Mouse (Mus musculus): ENCODE measurements around the gene Btn2a2. TPM values are rescaled to one million over a fixed set of nuclear protein-coding genes. Genes with fewer than 3 reads are reported as not detected.

Btn2a2 gene
- polyA plus RNA-seq, 1 experiment from 2014 or later, result 0.07 TPM

GRCm38 (mm10) chr13:23428166-23428993 is 60.3 kb downstream of the Btn2a2 start:
- no peak overlapping the region for H3K4me2 ChIP-seq (replicated peaks; ENCODE audit: low read depth, low read length)
- peaks cover 3% of the 10 kb centered on the region; the same call in 1 of the 2 replicates for H3K4me1 ChIP-seq (ENCODE audit: insufficient read depth, low read depth, low read length)
- WGBS, result 65% methylated on average over 16 of the region's 16 CpGs
- H3K36me3 ChIP-seq (ENCODE audit: insufficient read depth, low read length), result no peaks in the 10 kb centered on the region
- H3K27me3 ChIP-seq (replicated peaks; ENCODE audit: insufficient read depth, low read length), result no peaks in the 10 kb centered on the region
- ATAC-seq (no peak), DNase-seq (ENCODE audit: low spot score) (no peak)
- H3K9ac ChIP-seq (replicated peaks; ENCODE audit: low read depth), result no peak overlapping the region
- TF ChIP-seq CTCF (IDR thresholded peaks at IDR 0.05) (no peak), EP300 (IDR thresholded peaks at IDR 0.05) (no peak)
- no peaks in the 10 kb centered on the region for H3K9me3 ChIP-seq (ENCODE audit: low read length)
- no peak overlapping the region for H3K4me3 ChIP-seq (ENCODE audit: low read depth, low read length)
- H3K27ac ChIP-seq (ENCODE audit: low read length), result no peak overlapping the region

Small RNA genes lying within 50 kb of the gene (microRNA-seq; reads per million reads assigned to microRNA genes)
- not detected for gene Gm44297
- not detected for gene n-TStga1

Other genes with a start within 250 kb of the Btn2a2 start
- gene Vmn1r223, start 241.7 kb downstream of the Btn2a2 start, polyA plus RNA-seq (2015; fragmentation: Nextera tagmentation; extraction: Ambion mirVana), result not detected in 2 replicates
- gene Zfp322a, start 119.6 kb downstream of the Btn2a2 start, polyA plus RNA-seq (2015; fragmentation: Nextera tagmentation; extraction: Ambion mirVana), result 27.1 and 30.9 TPM in 2 replicates
- gene Abt1, start 65.0 kb downstream of the Btn2a2 start, polyA plus RNA-seq (2015; fragmentation: Nextera tagmentation; extraction: Ambion mirVana), result 8.4 and 8.7 TPM in 2 replicates
- gene Btn1a1, start 23.0 kb downstream of the Btn2a2 start, polyA plus RNA-seq (2015; fragmentation: Nextera tagmentation; extraction: Ambion mirVana), result 0.14 and 0.21 TPM in 2 replicates
- gene Hist1h4h, start 42.2 kb upstream of the Btn2a2 start, polyA plus RNA-seq (2015; fragmentation: Nextera tagmentation; extraction: Ambion mirVana), result 5.5 and 7.0 TPM in 2 replicates
- gene Hist1h2af, start 45.0 kb upstream of the Btn2a2 start, polyA plus RNA-seq (2015; fragmentation: Nextera tagmentation; extraction: Ambion mirVana), result 1.3 and 1.7 TPM in 2 replicates
- 0.30 and 0.80 TPM in 2 replicates for gene Hist1h3g, start 46.6 kb upstream of the Btn2a2 start, polyA plus RNA-seq (2015; fragmentation: Nextera tagmentation; extraction: Ambion mirVana)
- 0.12 TPM in 1 of 2 replicates, not detected in the other for gene Hist1h2bh, start 54.5 kb upstream of the Btn2a2 start, polyA plus RNA-seq (2015; fragmentation: Nextera tagmentation; extraction: Ambion mirVana)
- 0.32 and 0.33 TPM in 2 replicates for gene Hist1h3f, start 55.2 kb upstream of the Btn2a2 start, polyA plus RNA-seq (2015; fragmentation: Nextera tagmentation; extraction: Ambion mirVana)
- 0.55 TPM in 1 of 2 replicates, not detected in the other for gene Hist1h4f, start 62.8 kb upstream of the Btn2a2 start, polyA plus RNA-seq (2015; fragmentation: Nextera tagmentation; extraction: Ambion mirVana)
- 0.11 TPM in 2 replicates for gene Hist1h1d, start 64.4 kb upstream of the Btn2a2 start, polyA plus RNA-seq (2015; fragmentation: Nextera tagmentation; extraction: Ambion mirVana)
- 1.6 and 1.7 TPM in 2 replicates for gene Hist1h3e, start 73.5 kb upstream of the Btn2a2 start, polyA plus RNA-seq (2015; fragmentation: Nextera tagmentation; extraction: Ambion mirVana)
- gene Hist1h2ae, start 82.4 kb upstream of the Btn2a2 start, polyA plus RNA-seq (2015; fragmentation: Nextera tagmentation; extraction: Ambion mirVana), result 7.1 and 7.9 TPM in 2 replicates
- 1.3 and 1.9 TPM in 2 replicates for gene Hist1h2bg, start 82.5 kb upstream of the Btn2a2 start, polyA plus RNA-seq (2015; fragmentation: Nextera tagmentation; extraction: Ambion mirVana)
- 0.48 and 0.87 TPM in 2 replicates for gene Hist1h2bf, start 85.3 kb upstream of the Btn2a2 start, polyA plus RNA-seq (2015; fragmentation: Nextera tagmentation; extraction: Ambion mirVana)
- gene Hist1h2ad, start 85.5 kb upstream of the Btn2a2 start, polyA plus RNA-seq (2015; fragmentation: Nextera tagmentation; extraction: Ambion mirVana), result 0.49 and 0.57 TPM in 2 replicates
- 0.62 and 1.3 TPM in 2 replicates for gene Hist1h3d, start 86.9 kb upstream of the Btn2a2 start, polyA plus RNA-seq (2015; fragmentation: Nextera tagmentation; extraction: Ambion mirVana)
- gene Hist1h4d, start 92.7 kb upstream of the Btn2a2 start, polyA plus RNA-seq (2015; fragmentation: Nextera tagmentation; extraction: Ambion mirVana), result 31.4 and 36.9 TPM in 2 replicates
- 0.44 and 0.86 TPM in 2 replicates for gene Hist1h2be, start 132.3 kb upstream of the Btn2a2 start, polyA plus RNA-seq (2015; fragmentation: Nextera tagmentation; extraction: Ambion mirVana)
- gene Hist1h1e, start 133.7 kb upstream of the Btn2a2 start, polyA plus RNA-seq (2015; fragmentation: Nextera tagmentation; extraction: Ambion mirVana), result 7.8 and 9.9 TPM in 2 replicates
- 0.32 and 0.54 TPM in 2 replicates for gene Hist1h2ac, start 195.1 kb upstream of the Btn2a2 start, polyA plus RNA-seq (2015; fragmentation: Nextera tagmentation; extraction: Ambion mirVana)
- gene Hist1h2bc, start 195.3 kb upstream of the Btn2a2 start, polyA plus RNA-seq (2015; fragmentation: Nextera tagmentation; extraction: Ambion mirVana), result 67.5 and 69.5 TPM in 2 replicates
- 0.13 TPM in 1 of 2 replicates, not detected in the other for gene Hist1h1t, start 207.0 kb upstream of the Btn2a2 start, polyA plus RNA-seq (2015; fragmentation: Nextera tagmentation; extraction: Ambion mirVana)
- 3.7 and 3.9 TPM in 2 replicates for gene Hist1h4c, start 209.6 kb upstream of the Btn2a2 start, polyA plus RNA-seq (2015; fragmentation: Nextera tagmentation; extraction: Ambion mirVana)
- 25.3 and 26.3 TPM in 2 replicates for gene Hfe, start 222.0 kb upstream of the Btn2a2 start, polyA plus RNA-seq (2015; fragmentation: Nextera tagmentation; extraction: Ambion mirVana)
- 38.9 and 43.3 TPM in 2 replicates for gene Hist1h1c, start 250.0 kb upstream of the Btn2a2 start, polyA plus RNA-seq (2015; fragmentation: Nextera tagmentation; extraction: Ambion mirVana)